Mouse (Mus musculus) forebrain, embryonic 11.5 days (tissue): Measurements from ENCODE around the gene Gm26602. TPM values are rescaled to one million over a fixed set of nuclear protein-coding genes. Genes with fewer than 3 reads are reported as not detected.
"Not testable (repeated sequence)": the region's sequence is repeated elsewhere in the genome, so short reads cannot be mapped to it uniquely, and the experiment has no call there.

Experiments
- ATAC-seq: fragments of 200-750 bp; cut with Nextera tagmentation; replicated peaks from 2 replicates; pipeline ENCODE4 v1.8.0; 2017; ENCODE audit warnings: moderate TSS enrichment; ENCODE audit not compliant: low FRiP score
- DNase-seq: peaks from one replicate; pipeline ENCODE4 v3.0.0-alpha.2; 2017; ENCODE audit warnings: low spot score
- H3K27ac ChIP-seq: fragments of 300-500 bp; sonication (generic); 2 replicates; pipeline ENCODE4 v1.5.1; 2014; ENCODE audit warnings: low read depth, low read length
- H3K27me3 ChIP-seq: fragments of 300-500 bp; sonication (generic); 2 replicates; pipeline ENCODE4 v1.6.1; 2014; ENCODE audit warnings: mild to moderate bottlenecking, low read length, mixed read lengths; ENCODE audit not compliant: control insufficient read depth, insufficient read depth
- H3K36me3 ChIP-seq: fragments of 300-500 bp; sonication (generic); 2 replicates; pipeline ENCODE4 v1.6.1; 2014; ENCODE audit warnings: mild to moderate bottlenecking, low read length, moderate library complexity, mixed read lengths; ENCODE audit not compliant: control insufficient read depth, insufficient read depth
- H3K4me1 ChIP-seq: fragments of 300-500 bp; sonication (generic); replicated peaks from 2 replicates; pipeline ENCODE4 v1.6.1; 2014; ENCODE audit warnings: low read length, mixed read lengths; ENCODE audit not compliant: control insufficient read depth, insufficient read depth
- H3K4me2 ChIP-seq: fragments of 300-500 bp; sonication (generic); 2 replicates; pipeline ENCODE4 v1.6.1; 2014; ENCODE audit warnings: low read depth, mild to moderate bottlenecking, low read length, moderate library complexity, mixed read lengths; ENCODE audit not compliant: severe bottlenecking
- H3K4me3 ChIP-seq: fragments of 300-500 bp; sonication (generic); 2 replicates; pipeline ENCODE4 v1.5.1; 2014; ENCODE audit warnings: low read depth, low read length
- H3K9ac ChIP-seq: fragments of 300-500 bp; sonication (generic); 2 replicates; pipeline ENCODE4 v1.6.1; 2014; ENCODE audit warnings: low read length
- H3K9me3 ChIP-seq: fragments of 300-500 bp; sonication (generic); 2 replicates; pipeline ENCODE4 v1.6.1; 2016; ENCODE audit warnings: low read length, mixed read lengths; ENCODE audit not compliant: control insufficient read depth
- WGBS: fragments of 180-500 bp; shearing (Covaris S2); extraction: QIAGEN DNeasy Blood & Tissue Kit; methylation state at CpG from one replicate; pipeline ENCODE4 v1.1.7; 2014; 5-methylcytosine and 5-hydroxymethylcytosine counted together
- polyA plus RNA-seq: library from polyadenylated mRNA; unstranded; fragments of >200 nt; fragmentation: Nextera tagmentation; extraction: Ambion mirVana; gene quantifications from 2 replicates; pipeline ENCODE4 v1.2.1, GENCODE M21; 2014

Gene Gm26602
- polyA plus RNA-seq, 1 experiment from 2014 or later, result 14.8 TPM

DNA sequence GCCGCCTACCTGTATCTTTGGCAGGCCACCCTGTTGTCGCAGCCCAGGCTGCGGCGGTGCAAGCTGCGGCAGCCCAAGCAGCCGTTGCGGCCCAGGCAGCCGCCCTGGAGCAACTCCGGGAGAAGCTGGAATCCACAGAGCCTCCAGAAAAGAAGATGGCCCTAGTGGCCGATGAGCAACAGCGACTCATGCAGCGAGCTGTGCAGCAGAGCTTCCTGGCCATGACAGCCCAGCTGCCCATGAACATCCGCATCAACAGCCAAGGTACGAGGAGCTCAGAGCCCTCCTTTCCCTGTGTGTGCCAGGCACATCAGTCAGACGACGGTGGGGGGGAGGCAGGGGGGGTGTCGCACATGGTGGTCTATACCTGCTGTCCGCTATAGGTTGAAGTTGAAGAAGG lies 40.0 kb downstream of the Gm26602 start:
- H3K27me3 ChIP-seq, result no peaks in the 10 kb centered on the region
- H3K4me3 ChIP-seq, result no peak overlapping the region
- H3K36me3 ChIP-seq, result no peaks in the 10 kb centered on the region; the same call in 1 of the 2 replicates
- 89% methylated on average over 18 of the region's 18 CpGs for WGBS
- no peak for DNase-seq
- 0 out of 2 replicates have a peak overlapping the region, but pooled peaks have one; percentile 6 for H3K27ac ChIP-seq
- no peak for ATAC-seq
- H3K9me3 ChIP-seq, result no peaks in the 10 kb centered on the region
- peaks cover 14% of the 10 kb centered on the region for H3K4me1 ChIP-seq
- H3K9ac ChIP-seq, result no peak overlapping the region
- no peak overlapping the region for H3K4me2 ChIP-seq

DNA sequence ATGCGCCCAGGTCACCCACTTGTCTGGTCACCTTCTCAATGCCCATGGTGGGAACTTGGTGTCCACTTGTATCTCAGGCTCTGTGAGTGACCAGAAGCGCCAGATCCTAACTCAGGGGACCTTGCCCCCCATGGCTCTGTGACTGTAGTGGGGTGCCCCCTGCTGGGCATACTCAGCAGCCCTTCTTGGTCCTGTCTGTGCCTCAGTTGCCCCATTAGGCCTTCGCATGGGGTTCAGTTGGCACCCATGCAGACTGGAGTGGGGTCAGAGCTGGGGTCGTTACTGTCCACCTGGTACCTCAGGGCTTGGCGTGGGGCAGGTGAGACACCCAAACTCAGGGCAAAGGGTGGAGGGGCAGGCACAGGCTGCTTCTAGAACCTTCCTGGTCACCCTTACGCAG lies 43.3 kb downstream of the Gm26602 start:
- Histone ChIP-seq H3K4me3 (no peak overlapping the region), H3K27ac (no peak overlapping the region), H3K4me1 (no peaks in the 10 kb centered on the region), H3K9me3 (no peaks in the 10 kb centered on the region), H3K9ac (no peak overlapping the region), H3K36me3 (no peaks in the 10 kb centered on the region; the same call in 1 of the 2 replicates), H3K27me3 (no peaks in the 10 kb centered on the region), H3K4me2 (no peak overlapping the region)
- DNase-seq (no peak), ATAC-seq (no peak)
- WGBS, result 86% methylated on average over 6 of the region's 6 CpGs

- 76% methylated on average over 9 of the region's 9 CpGs for WGBS
- Histone ChIP-seq H3K4me1 (peaks cover 3% of the 10 kb centered on the region), H3K9me3 (no peaks in the 10 kb centered on the region), H3K4me3 (no peak overlapping the region), H3K27me3 (no peaks in the 10 kb centered on the region), H3K4me2 (no peak overlapping the region), H3K27ac (no peak overlapping the region), H3K36me3 (no peaks in the 10 kb centered on the region; the same call in 1 of the 2 replicates), H3K9ac (no peak overlapping the region)
- no peak for DNase-seq
- ATAC-seq, result no peak
These were observed 45.0 kb downstream of the Gm26602 start for GRCm38 (mm10) chr10:79955691-79956090.

- Histone ChIP-seq H3K27ac (no peak overlapping the region), H3K4me1 (peaks cover 8% of the 10 kb centered on the region), H3K9ac (no peak overlapping the region), H3K9me3 (no peaks in the 10 kb centered on the region), H3K27me3 (no peaks in the 10 kb centered on the region), H3K4me2 (no peak overlapping the region), H3K4me3 (no peak overlapping the region), H3K36me3 (no peaks in the 10 kb centered on the region)
- WGBS, result 16% methylated on average over 4 of the region's 4 CpGs
- DNase-seq (no peak), ATAC-seq (no peak)
These were observed 46.0 kb downstream of the Gm26602 start for GRCm38 (mm10) chr10:79956643-79957154.

- Histone ChIP-seq H3K4me1 (peaks cover 8% of the 10 kb centered on the region), H3K36me3 (peaks cover 3% of the 10 kb centered on the region; the same call in 1 of the 2 replicates), H3K27me3 (no peaks in the 10 kb centered on the region), H3K27ac (no peak overlapping the region), H3K9me3 (no peaks in the 10 kb centered on the region), H3K4me3 (no peak overlapping the region), H3K9ac (no peak overlapping the region), H3K4me2 (no peak overlapping the region)
- DNase-seq, result peak; percentile 85
- 15% methylated on average over 21 of the region's 21 CpGs for WGBS
- ATAC-seq, result no peak
These were observed 47.6 kb downstream of the Gm26602 start for GRCm38 (mm10) chr10:79958140-79958816.

DNA sequence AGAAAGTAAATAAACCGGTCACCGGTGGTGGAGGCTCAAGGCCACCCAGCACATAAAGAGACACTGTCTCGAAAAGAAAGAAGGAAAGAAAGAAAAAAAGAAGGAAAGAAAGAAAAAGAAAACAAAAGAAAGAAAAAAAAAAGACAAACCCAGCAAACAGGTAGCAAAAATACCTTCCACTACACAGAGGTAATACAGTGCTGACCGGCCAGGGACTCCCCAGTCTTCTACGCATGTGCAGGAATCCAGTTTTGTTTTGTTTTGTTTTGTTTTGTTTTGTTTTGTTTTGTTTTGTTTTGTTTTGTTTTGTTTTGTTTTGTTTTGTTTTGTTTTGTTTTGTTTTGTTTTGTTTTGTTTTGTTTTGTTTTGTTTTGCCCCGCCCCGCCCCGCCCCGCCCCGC lies 48.8 kb downstream of the Gm26602 start:
- H3K4me3 ChIP-seq, H3K27ac ChIP-seq, H3K9me3 ChIP-seq, H3K9ac ChIP-seq, H3K4me1 ChIP-seq, DNase-seq, ATAC-seq, H3K27me3 ChIP-seq, H3K36me3 ChIP-seq: not testable (repeated sequence)
- 36% methylated on average over 10 of the region's 10 CpGs for whole genome bisulfite sequencing
- H3K4me2 ChIP-seq, result 0 out of 2 replicates have a peak overlapping the region, but pooled peaks have one; percentile 80

GRCm38 (mm10) chr10:79959847-79960601 lies 49.4 kb downstream of the Gm26602 start, which contains the start of gene Wdr18:
Gene Wdr18 (plus strand): TSS chr10:79960152.
- ATAC-seq (peak; percentile 94), DNase-seq (peak; percentile 100)
- Histone ChIP-seq H3K27me3 (no peaks in the 10 kb centered on the region), H3K4me3 (peak within 1 kb of the TSS; percentile 95), H3K36me3 (peaks cover 4% of the 10 kb centered on the region; the same call in 1 of the 2 replicates), H3K9ac (peak within 1 kb of the TSS; percentile 82), H3K9me3 (no peaks in the 10 kb centered on the region), H3K27ac (no peak within 1 kb of the TSS), H3K4me1 (peaks cover 8% of the 10 kb centered on the region), H3K4me2 (peak within 1 kb of the TSS; percentile 80)
- under 1% methylated on average over 61 of the region's 61 CpGs for WGBS
